Mouse (Mus musculus) thymus, postnatal 36 days (tissue): ENCODE data around the gene Trim37.
A peak's percentile ranks its signal among the peaks of the same experiment; 100 is the strongest.
"Not testable (repeated sequence)": the region's sequence is repeated elsewhere in the genome, so short reads cannot be mapped to it uniquely, and the experiment has no call there.

ENCODE experiments used
- DNase-seq, 2 experiments: peaks; one replicate each; pipeline ENCODE4 v3.0.0; 2022; ENCODE audit warnings: mixed read lengths in 2 of 2

The Trim37 gene

GRCm38 (mm10) chr11:87234743-87235485 lies 108.0 kb downstream of the Trim37 start:
- no peak for DNase-seq

GRCm38 (mm10) chr11:87235486-87235872 lies 108.6 kb downstream of the Trim37 start:
- no peak for DNase-seq

- no peak for DNase-seq
Measured at GRCm38 (mm10) chr11:87238891-87239530, 112.1 kb downstream of the Trim37 start.

GRCm38 (mm10) chr11:87240141-87240832 lies 113.4 kb downstream of the Trim37 start:
- peak in 1 of 2 experiments; percentile 49 for DNase-seq

- DNase-seq = no peak
Measured at GRCm38 (mm10) chr11:87240833-87241215, 113.9 kb downstream of the Trim37 start.

- peak; percentile 54 to 62 for DNase-seq
Measured at GRCm38 (mm10) chr11:87241256-87241655, 114.4 kb downstream of the Trim37 start.

GRCm38 (mm10) chr11:87245171-87245840 lies 118.4 kb downstream of the Trim37 start:
- peak in 1 of 2 experiments; percentile 46 for DNase-seq

- no peak for DNase-seq
Measured at GRCm38 (mm10) chr11:87246107-87246651, 119.3 kb downstream of the Trim37 start.

- DNase-seq = peak in 1 of 2 experiments; percentile 29
Measured at GRCm38 (mm10) chr11:87246724-87247493, 120.0 kb downstream of the Trim37 start.

GRCm38 (mm10) chr11:87247494-87247866 lies 120.6 kb downstream of the Trim37 start:
- no peak for DNase-seq

GRCm38 (mm10) chr11:87250132-87250531 lies 123.3 kb downstream of the Trim37 start:
- no peak for DNase-seq

GRCm38 (mm10) chr11:87253294-87253693 lies 126.4 kb downstream of the Trim37 start:
- no peak for DNase-seq

GRCm38 (mm10) chr11:87254149-87254548 lies 127.3 kb downstream of the Trim37 start:
- no peak for DNase-seq

GRCm38 (mm10) chr11:87257282-87257681 lies 130.4 kb downstream of the Trim37 start:
- DNase-seq = no peak

- peak in 1 of 2 experiments; percentile 8 for DNase-seq
Measured at GRCm38 (mm10) chr11:87259792-87260191, 132.9 kb downstream of the Trim37 start.

GRCm38 (mm10) chr11:87261705-87262104 lies 134.8 kb downstream of the Trim37 start:
- DNase-seq = not testable (repeated sequence)

- no peak for DNase-seq
Measured at GRCm38 (mm10) chr11:87263946-87264345, 137.1 kb downstream of the Trim37 start.

- DNase-seq = no peak
Measured at GRCm38 (mm10) chr11:87266246-87266645, 139.4 kb downstream of the Trim37 start.

- peak in 1 of 2 experiments; percentile 28 for DNase-seq
Measured at GRCm38 (mm10) chr11:87268803-87269202, 141.9 kb downstream of the Trim37 start.
